Mouse (Mus musculus) Patski (cell line): ENCODE measurements at regions not wholly inside any gene's neighbourhood (a gene's known extent, or its start where the extent isn't known, plus 50 kb on each side); places are given as distances from the start of the nearest gene placed in this dataset.

Experiments used
- ATAC-seq: fragments of 100-300 bp; one replicate; pipeline ENCODE4 v1.8.0; 2021
- CTCF ChIA-PET: fragments of 350-600 bp; sonication (Branson Sonifier 250); formaldehyde crosslinking; loops from one replicate; lab custom pipeline; 2022; ENCODE audit warnings: inconsistent platforms; lab: Charles Lee
- POLR2A ChIA-PET: fragments of 350-600 bp; sonication (Branson Sonifier 250); formaldehyde crosslinking; loops from one replicate; lab custom pipeline; 2022; ENCODE audit warnings: antibody characterized with exemption, inconsistent platforms; lab: Charles Lee
- DNase-seq: peaks from one replicate; pipeline ENCODE4 v3.0.0-alpha.2; 2011; ENCODE audit warnings: low read depth, low spot score
- H3K27me3 ChIP-seq: fragments of 371-371 bp; one replicate; pipeline ENCODE4 v1.5.1; 2021
- CTCF ChIP-seq: fragments of 100-300 bp; IDR thresholded peaks from one replicate; pipeline ENCODE4 v1.5.1; 2021
- in situ Hi-C: fragments of 300-500 bp; cut with MboI; formaldehyde crosslinking; loops from 3 replicates; pipeline ENCODE4 v1.11.1; 2018; ENCODE audit warnings: low pct_unique_long_range_greater_than_20kb, mixed read lengths

DNA sequence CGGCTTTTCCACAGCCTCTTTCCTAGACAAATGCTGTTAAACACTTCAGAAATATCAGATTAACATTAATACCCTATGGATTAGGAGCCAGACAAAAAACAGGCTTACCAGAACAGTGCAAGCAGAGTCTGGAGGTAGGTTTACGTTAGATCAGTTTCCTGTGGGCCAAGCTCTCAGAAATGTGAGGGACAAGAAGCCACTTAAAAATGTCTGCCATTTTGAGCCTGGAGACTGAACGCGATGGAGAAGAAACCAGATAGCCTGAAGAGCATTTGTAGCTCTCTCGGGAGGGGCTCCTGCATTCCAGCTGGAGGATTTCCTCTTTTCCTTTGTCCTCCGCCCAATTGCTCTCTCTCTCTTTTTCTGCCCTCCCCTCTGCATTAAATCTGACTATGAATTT, 239.1 kb upstream of the Sp4 start:
- ATAC-seq: no peak
- no peak for DNase-seq
- in situ Hi-C loops: no loop called here
- no peaks in the 10 kb centered on the region for H3K27me3 ChIP-seq
- ChIA-PET CTCF (no interaction called here), POLR2A (no interaction called here)
- no peak for TF ChIP-seq CTCF

DNA sequence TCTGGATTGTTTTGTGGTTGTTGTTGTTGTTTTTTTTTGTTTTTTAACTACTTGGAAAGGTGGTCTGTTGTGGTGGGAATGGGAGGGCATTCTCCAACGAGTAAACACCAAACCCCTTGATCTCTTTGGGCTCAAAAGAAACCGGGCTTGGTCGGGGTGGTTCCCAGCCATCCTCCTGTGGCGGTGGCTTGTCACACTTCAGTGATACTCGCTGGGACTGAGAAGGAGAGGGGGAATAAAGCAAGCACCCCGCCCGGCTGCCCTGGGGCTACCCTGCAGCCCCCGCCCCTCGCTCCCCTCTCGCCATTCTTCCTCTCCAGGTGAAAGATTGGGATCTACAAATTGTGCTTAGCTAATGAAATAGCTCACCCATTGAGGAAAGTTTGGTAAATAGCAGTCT, 229.3 kb upstream of the Sp4 start:
- no peaks in the 10 kb centered on the region for H3K27me3 ChIP-seq
- ChIA-PET CTCF (no interaction called here), POLR2A (interaction anchor here (0.7 kb wide), 1 partner anchor 578 kb away, joined by 3 read pairs; no protein-coding TSS in a partner anchor)
- ATAC-seq: no peak
- no peak for TF ChIP-seq CTCF
- DNase-seq: no peak
- in situ Hi-C loops: no loop called here

GRCm38 (mm10) chr12:118529428-118530361, 228.5 kb upstream of the Sp4 start:
- ATAC-seq (no peak), DNase-seq (no peak)
- H3K27me3 ChIP-seq: no peaks in the 10 kb centered on the region
- CTCF ChIA-PET: no interaction called here
- in situ Hi-C loops: no loop called here
- POLR2A ChIA-PET: no interaction called here
- no peak for TF ChIP-seq CTCF

- TF ChIP-seq CTCF: no peak
- in situ Hi-C loops: no loop called here
- no peak for ATAC-seq
- POLR2A ChIA-PET: no interaction called here
- no peak for DNase-seq
- CTCF ChIA-PET: no interaction called here
- no peaks in the 10 kb centered on the region for H3K27me3 ChIP-seq
Observed at GRCm38 (mm10) chr12:118521770-118522169, 220.5 kb upstream of the Sp4 start.

DNA sequence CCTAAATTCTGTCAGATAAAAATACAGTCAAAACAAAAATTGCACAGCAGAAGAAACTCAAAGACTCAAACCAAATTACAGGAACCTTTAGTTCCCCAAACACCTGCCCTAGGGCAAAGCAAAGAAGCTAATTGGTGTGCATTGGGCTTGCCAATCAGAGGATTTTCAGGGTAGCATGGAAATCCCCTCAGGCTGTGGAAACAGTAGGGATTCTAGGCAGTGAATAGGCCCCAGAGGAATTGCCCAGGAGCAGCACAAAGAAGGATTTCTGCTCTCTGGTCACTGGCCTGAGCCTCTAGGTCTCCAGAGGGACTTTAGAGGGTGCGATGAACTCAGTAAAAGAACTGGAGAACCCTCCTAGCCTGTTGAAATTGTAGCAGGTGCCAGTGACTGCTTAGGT, 220.1 kb upstream of the Sp4 start:
- ATAC-seq: no peak
- POLR2A ChIA-PET: no interaction called here
- TF ChIP-seq CTCF: no peak

DNA sequence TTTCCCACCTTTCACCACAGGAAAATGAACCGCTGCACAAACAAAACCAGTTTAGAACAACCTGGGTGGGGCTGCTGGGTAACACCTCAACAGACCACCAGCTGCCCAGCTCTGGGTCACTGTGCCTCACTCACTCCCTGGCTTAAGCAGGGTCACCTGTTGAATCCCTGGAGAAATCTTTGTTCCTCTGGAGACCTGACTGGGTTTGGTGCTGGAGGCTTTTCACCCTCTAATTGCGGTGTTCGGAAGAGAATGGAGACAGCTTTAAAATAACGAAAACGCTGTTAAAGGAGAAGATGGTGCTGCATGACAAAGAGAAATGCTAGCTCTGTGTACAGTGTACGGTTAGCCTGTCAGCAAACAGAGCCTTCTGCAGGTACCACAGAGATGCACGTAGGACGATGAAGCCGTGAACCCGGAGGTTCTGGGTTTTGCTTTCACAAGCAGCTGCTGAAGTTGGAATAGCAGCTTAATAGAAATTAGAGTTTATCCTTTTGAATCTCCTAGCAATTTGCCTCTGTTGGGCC, 218.6 kb upstream of the Sp4 start:
- DNase-seq (no peak), ATAC-seq (no peak)
- TF ChIP-seq CTCF: no peak
- no peaks in the 10 kb centered on the region for H3K27me3 ChIP-seq
- in situ Hi-C loops: no loop called here
- POLR2A ChIA-PET: no interaction called here
- CTCF ChIA-PET: no interaction called here

More for the DNA sequence above, 220.1 kb upstream of the Sp4 start:
- in situ Hi-C loops: no loop called here
- CTCF ChIA-PET: no interaction called here
- no peaks in the 10 kb centered on the region for H3K27me3 ChIP-seq
- no peak for DNase-seq

- POLR2A ChIA-PET: no interaction called here
- no peaks in the 10 kb centered on the region for H3K27me3 ChIP-seq
- CTCF ChIA-PET: no interaction called here
- DNase-seq (no peak), ATAC-seq (no peak)
- in situ Hi-C loops: no loop called here
- TF ChIP-seq CTCF: no peak
Observed at GRCm38 (mm10) chr12:118510989-118511388, 209.7 kb upstream of the Sp4 start.

- TF ChIP-seq CTCF: no peak
- DNase-seq: no peak
- no peak for ATAC-seq
- in situ Hi-C loops: no loop called here
- ChIA-PET POLR2A (no interaction called here), CTCF (interaction anchor here (0.6 kb wide), 1 partner anchor 14 kb away, joined by 3 read pairs; no protein-coding TSS in a partner anchor)
- H3K27me3 ChIP-seq: no peaks in the 10 kb centered on the region
Observed at GRCm38 (mm10) chr12:118508972-118509917, 208.0 kb upstream of the Sp4 start.

DNA sequence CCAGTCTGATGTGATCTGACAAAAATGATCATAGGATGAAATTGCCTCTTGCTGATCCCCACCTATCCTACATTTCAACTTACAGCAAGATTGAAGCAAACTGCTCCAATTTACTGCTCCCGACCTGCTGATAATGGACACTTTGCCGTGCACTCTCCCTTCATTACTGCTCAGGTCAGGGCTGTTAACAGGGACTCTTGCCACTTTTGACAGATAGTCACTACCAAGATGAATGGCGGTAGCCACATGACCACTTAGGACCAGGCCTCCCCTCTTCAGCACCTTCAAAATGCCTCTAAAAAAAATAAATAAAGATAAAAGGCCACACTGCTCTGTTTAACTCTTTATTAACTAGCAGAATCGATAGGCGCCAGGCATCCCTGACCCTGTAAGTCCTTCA, 199.2 kb upstream of the Sp4 start:
- no peak for TF ChIP-seq CTCF
- H3K27me3 ChIP-seq: peaks cover 4% of the 10 kb centered on the region
- CTCF ChIA-PET: no interaction called here
- POLR2A ChIA-PET: interaction anchor here (0.6 kb wide), 1 partner anchor 77 kb away, joined by 3 read pairs; no protein-coding TSS in a partner anchor
- DNase-seq (no peak), ATAC-seq (no peak)
- in situ Hi-C loops: no loop called here

DNA sequence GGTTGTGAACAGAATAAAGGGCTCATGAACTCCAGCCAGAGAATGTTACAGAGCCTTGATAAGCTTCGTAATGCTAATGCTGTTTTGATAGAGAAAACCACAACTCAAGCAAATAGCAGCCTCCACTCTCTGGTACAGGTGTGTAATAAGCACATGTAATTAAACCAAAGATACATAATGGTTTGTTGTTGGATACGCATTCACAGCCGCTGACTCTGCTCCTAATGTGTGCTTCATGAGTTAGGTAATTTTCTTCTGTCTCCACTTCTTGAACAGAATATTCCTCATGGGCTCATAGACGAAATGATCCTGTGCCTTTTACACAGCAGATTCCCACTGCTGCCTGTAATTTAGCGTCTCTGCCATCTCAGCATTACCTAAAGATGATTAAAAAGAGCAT, 186.8 kb upstream of the Sp4 start:
- ATAC-seq: no peak
- in situ Hi-C loops: no loop called here
- DNase-seq: no peak
- CTCF ChIA-PET: no interaction called here
- no peak for TF ChIP-seq CTCF
- peaks cover 5% of the 10 kb centered on the region for H3K27me3 ChIP-seq
- POLR2A ChIA-PET: no interaction called here
